Mouse (Mus musculus): ENCODE measurements around the gene Spry2.

- TF ChIP-seq ZC3H11A (IDR thresholded peaks at IDR 0.05; ENCODE audit: borderline replicate concordance, low read depth, low read length) (no peak), MAFK (IDR thresholded peaks at IDR 0.05; ENCODE audit: insufficient read depth, low read depth, low read length) (no peak)
These were observed 10.6 kb upstream of the Spry2 start for GRCm38 (mm10) chr14:105907216-105907615.

Measured in ES-E14 (cell line).